Mouse (Mus musculus) urinary bladder, postnatal 14 days (tissue): Measurements from ENCODE around the gene Prmt8.

Experiments used
- DNase-seq: peaks from one replicate; pipeline ENCODE4 v3.0.0; 2021; ENCODE audit warnings: low spot score

Gene Prmt8

DNA sequence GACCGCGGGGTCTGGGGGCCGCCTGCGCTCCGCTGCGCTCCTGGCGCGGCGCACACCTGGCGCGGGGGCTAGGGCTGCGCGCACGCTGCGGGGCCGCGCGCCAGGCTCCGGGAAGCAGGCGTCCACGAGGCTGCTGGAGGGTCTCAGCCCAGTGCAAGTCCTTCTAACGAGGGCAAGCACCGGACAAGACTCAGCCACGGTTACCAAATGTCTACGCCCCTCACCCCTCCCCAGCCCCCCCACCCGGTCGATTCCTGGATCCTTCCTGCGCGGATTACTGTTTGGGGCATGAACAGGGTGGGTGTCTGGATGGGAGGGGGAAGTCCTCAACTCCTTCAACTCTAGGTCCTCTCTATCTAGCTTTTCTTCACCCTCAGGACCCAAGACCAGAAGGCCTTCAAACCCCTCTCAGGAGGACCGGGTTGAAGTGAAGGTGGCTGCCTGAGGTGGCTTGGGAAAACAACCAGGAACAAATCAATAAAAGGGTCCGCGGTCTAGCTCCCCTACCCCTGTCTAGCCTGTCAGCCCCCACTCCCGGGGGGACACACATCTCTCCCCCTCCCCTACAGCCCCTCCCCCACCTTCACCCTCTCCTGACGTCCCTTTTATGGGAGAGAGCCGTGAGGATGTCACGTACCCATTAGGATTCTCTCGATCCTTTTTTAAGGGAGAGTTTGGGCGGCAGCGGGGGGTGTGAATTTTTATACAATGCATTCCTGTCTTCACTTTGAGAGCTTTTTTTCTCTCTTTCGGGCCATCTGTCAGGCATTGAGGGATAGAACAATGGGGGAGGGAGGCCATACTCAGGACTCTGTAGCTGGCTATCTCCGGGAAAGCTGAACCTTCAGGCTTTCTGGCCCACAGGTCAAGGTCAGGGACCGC, at the start of gene Prmt8:
TSS of gene Prmt8 (minus strand) at position 198 of the 882 bp plus-strand sequence.
- DNase-seq: no peak

DNA sequence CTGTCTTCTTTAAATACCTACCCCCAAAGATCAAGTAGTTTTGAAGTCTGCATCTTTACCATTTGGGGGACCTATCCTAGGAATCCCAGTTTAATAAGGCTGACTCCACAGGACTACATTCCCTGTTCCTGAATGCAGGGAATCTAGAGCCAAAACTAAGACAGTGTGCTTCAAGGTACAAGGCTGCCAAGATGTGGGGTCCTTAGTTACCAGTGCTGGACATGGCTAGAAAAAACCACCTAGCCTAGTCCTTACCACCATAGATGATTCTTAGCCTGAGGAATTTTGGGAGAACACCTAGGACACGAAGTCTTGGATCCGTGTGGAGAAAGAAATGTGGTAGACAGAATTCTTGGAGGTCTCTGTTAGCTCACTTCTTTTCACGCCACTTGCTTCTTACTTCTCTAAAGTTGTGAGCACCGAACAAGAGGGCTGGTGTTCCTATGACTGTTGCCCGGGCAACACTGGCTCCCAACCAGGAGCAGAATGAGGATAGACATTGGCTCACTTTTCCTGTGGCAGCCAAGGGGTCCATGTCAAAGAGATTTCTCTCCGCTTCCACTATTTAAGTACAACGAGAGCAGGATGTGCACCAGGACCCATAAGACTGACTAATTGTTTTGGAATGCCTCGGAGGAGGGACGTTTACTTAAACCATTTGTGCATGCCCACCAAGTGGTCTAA, 33.9 kb upstream of the Prmt8 start:
- no peak for DNase-seq

- no peak for DNase-seq
Measured at GRCm38 (mm10) chr6:127802211-127802610, 32.9 kb upstream of the Prmt8 start.

- DNase-seq: peak; percentile 11
Measured at GRCm38 (mm10) chr6:127790023-127790422, 20.8 kb upstream of the Prmt8 start.

DNA sequence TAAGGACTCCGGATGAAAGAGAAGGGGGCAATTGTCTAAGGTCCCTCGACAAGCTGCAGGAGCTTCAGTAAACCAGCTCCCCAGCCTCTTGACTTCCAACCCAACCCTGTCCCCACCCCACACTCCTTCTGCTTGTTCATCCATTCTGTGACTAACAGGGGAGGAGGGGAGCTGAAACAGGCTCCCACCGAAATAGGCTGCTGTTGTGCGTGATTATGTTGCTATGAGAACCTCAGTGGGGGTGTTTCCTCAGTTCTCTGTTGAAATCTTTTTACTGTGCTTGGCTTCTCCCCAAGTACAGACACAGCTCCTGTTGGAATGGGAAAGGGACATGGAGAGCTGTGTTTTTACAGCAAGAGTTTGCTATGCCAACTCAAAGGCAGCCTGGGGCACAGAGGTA, 1.5 kb upstream of the Prmt8 start:
- DNase-seq: no peak

DNA sequence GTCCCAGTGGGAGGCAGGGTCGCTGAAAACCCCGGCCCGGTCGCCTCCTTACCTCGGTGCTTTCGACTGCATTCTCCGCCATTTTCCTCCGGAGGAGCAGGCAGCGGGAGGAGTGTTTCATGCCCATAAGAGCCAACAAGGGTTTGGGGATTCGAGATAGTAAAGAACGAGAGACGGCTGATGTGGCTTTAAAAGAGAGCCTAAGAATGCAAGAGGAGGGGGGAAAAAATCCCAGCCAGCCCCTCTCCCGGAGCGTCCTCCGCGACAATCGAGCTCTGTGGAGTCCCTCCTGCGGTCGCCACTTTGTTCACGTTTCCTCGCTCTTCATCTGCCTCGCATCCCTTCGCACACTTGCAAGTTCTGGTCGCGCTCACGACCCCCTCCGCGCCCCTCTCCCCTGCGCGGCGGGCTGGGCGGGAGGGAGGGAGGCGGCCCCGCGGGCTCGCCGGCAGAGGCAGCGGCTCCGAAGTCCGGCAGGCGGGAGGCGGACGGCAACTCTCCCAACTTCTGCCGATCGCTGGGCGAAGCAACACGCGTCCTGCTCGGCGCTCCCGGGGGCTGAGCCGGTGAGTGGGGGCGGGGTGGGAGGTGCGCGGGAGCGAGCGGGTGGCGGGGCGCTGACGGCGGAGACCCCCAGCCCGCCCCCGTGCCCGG, 524 bp downstream of the Prmt8 start:
- DNase-seq: no peak

GRCm38 (mm10) chr6:127767706-127768493, 1.4 kb downstream of the Prmt8 start:
- peak; percentile 57 for DNase-seq

DNA sequence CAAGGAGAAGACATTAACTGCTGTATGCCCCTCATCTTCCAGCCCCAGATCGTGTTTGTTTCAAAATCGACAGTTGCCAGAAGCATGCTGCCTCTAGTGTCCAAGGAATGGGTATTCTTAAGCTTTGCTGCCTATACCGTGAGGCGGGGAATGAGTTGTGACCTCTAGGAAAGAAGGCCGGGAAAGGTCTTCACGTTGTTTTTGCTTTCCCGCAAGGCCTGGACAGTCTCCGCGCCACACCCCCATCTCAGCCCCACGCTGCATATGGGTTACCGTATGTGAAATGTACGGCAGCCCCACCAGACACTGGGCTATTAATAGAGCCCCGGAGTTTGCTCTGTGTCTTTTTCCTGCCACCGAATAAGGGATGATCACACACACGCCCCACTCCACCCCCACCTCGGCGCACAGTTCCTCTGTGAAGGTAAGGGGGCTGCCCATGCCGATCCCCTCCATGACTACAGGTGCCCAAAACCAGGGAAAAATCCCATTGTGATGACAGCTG, 2.0 kb downstream of the Prmt8 start:
- DNase-seq: no peak

GRCm38 (mm10) chr6:127766641-127767200, 2.6 kb downstream of the Prmt8 start:
- DNase-seq: no peak

DNA sequence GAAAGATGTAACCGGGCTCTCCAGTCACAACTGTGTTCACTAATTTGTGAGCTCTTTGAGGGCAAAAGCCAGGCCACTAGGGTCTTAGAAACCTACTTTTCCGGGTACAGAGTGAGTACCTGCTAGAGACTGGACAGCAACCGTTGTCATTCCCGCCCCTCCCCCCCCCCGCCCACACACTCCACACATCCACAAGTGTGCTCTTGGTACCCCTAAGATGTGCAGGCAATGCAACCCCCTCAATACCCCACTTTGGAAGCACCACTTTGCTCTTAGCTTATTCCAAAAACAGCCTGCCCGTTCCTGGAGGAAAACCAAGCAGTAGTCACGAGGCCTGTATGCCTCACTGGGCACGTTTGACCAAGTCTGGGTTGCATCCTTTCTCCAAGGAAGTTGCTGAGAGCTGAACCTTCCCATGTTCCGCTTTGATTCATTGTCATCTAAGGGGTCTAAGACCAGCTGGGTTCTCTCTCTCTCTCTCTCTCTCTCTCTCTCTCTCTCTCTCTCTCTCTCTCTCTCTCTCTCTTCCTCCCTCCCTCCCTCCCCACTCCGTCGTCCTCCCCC, 3.1 kb downstream of the Prmt8 start:
- no peak for DNase-seq

- DNase-seq: no peak
Measured at GRCm38 (mm10) chr6:127765573-127765972, 3.7 kb downstream of the Prmt8 start.

DNA sequence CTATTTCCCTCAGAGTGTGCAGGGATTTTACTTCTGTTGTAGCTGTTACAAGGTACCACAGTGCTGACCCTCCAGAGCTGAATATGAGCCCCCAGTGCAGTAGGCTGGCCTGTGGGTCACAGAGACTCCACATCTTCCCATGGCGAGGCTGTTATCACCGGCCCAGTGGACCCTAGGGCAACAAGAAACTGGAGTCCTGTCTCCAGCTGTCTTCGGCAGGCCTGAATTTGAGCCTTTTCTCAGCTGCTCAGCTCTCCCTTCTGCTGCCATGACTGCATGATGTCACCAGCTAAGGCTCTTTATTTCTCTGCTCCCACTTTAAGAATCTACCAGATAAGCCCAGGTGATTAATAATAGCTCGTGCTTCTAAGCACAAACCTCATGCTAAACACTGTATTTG, 11.0 kb downstream of the Prmt8 start:
- no peak for DNase-seq

DNA sequence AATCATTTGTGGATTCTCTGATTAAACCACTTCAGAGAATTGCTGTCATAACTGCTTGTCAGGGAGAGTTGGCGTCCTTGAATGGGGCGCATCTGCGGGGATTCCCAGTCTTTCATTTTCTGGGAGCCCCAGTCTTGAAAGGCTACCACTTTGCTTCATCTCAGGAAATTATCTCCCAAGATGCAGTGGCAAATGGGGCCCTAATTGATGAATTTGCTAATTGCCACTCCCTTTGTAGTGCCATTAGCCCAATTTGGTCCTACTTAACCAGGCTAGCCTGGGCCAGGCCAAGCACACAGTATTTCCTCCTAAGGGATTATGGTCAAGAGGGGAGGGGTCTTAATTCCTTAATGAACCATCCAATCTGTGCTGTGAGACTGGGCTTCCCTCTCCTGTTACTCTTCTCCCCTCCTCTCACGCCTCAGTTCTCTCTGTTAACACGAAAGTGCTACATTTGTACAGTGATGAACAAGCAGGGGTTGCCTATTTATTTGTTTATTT, 11.6 kb downstream of the Prmt8 start:
- no peak for DNase-seq

GRCm38 (mm10) chr6:127756856-127757255, 12.4 kb downstream of the Prmt8 start:
- no peak for DNase-seq

DNA sequence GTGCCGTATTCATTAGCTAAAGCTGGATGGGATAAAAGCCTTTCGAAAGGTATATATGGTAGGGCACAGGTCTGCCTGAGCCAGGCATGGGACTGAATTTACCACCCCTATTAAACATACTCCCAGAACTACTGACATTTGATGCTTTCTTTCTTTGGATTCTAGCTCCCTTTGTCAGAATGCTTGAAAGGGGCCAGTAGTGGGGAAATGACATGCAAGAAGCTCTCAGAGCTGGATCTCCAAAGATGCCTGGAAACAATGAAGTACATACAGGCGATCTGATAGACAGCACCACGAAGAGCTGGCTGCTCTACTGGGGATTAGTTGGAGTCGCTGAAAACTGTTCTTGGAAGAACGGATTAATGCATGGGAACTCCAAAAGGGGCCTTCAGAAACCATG, 16.0 kb downstream of the Prmt8 start:
- no peak for DNase-seq

DNA sequence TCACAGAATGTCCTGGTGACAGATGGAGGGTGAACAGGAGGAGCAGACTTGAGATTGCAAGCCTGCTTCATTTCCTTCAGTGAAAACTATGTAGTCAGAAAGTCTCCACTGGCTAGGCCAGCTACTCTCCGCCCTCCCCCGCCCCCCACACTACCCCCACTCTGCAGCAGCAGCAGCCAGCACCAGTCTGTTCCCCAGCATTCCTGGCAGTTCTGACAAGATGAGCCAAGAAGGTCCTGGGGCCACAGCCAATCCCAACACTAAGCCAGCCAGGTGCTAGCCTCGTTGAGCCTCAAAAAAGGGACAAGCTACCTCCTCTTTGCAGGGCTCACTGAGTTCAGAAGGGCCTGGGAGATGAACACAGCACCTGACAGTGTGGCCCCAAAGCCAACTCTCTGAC, 16.6 kb downstream of the Prmt8 start:
- no peak for DNase-seq

DNA sequence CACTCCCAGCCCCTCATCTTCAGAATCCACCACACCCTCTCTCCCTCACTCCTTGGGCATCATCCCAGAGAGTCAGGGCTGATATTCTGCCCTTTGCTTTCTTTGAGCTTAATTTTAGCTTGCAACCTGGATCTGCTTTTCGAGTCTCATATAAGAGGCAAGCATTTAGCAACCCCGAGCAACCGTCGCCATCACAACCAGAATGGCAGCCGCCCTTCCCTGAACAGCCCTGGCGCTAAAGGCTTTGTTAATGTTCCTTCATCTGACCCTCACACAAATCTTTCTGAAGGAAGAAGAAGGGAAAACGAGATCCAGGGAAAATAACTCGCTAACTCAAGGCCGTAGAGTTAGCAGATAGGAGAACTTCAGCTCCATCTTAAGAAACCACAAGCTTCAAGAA, 17.8 kb downstream of the Prmt8 start:
- no peak for DNase-seq

DNA sequence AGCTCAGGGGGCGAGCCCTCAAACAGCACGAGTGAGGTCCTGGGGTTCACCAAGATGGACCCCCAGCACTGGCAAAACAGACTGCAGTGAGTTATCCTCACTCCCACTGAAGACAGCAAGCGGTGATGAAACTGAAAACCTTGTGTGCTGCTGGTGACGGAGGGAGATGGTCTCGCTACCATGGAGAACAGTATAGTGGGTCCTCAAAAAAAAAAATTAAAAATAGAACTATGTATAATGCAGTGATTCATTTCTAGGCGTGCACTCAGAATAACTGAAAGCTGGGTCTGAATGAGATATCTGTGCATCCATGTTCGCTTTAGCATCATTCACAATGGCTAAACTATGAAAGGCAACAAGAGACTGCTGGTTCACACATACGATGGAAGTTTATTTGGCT, 20.5 kb downstream of the Prmt8 start:
- DNase-seq: no peak

GRCm38 (mm10) chr6:127742290-127742689, 27.0 kb downstream of the Prmt8 start:
- DNase-seq: no peak

- DNase-seq: no peak
Measured at GRCm38 (mm10) chr6:127741162-127741561, 28.1 kb downstream of the Prmt8 start.

DNA sequence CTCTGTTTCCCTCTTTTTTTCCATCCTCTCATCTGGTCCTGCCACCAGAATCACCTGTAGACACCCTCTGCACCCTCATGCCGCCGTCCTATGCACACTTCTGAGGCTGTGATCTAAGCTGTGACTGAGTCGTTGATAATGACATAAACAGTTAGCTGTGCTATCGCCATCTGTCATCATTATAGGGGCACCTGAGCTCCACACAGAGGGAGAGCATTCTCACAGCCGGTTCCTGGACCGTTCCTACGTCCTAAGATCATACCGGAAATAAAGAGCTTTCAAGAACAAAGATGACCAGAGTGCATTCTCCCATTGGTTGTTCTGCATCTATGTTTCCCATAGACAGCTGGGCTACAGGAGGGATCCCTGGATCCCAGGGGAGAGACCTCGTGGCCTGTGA, 28.6 kb downstream of the Prmt8 start:
- DNase-seq: no peak
